Mouse (Mus musculus) stomach, postnatal 0 days (tissue): ENCODE measurements around the gene Ctc1.

Source experiments
- CTCF ChIP-seq: IDR thresholded peaks from 2 replicates; pipeline ENCODE4 v1.5.1; 2016; ENCODE audit warnings: antibody characterized with exemption, low read depth, mild to moderate bottlenecking, moderate library complexity
- EP300 ChIP-seq: optimal IDR thresholded peaks from 2 replicates; pipeline ENCODE3; 2016; ENCODE audit warnings: antibody characterized with exemption

GRCm38 (mm10) chr11:69060448-69061254 lies 44.9 kb downstream of the Ctc1 start:
- TF ChIP-seq CTCF (no peak), EP300 (no peak)
